Mouse (Mus musculus) embryonic facial prominence, embryonic 15.5 days (tissue): ENCODE results near the gene Gm20662. TPM values are rescaled to one million over a fixed set of nuclear protein-coding genes. Genes with fewer than 3 reads are reported as not detected.

Source experiments
- ATAC-seq: fragments of 200-750 bp; cut with Nextera tagmentation; 2 replicates; pipeline ENCODE4 v1.8.0; 2017; ENCODE audit warnings: low read depth, moderate TSS enrichment; ENCODE audit not compliant: insufficient number of reproducible peaks, low FRiP score, low TSS enrichment
- H3K27ac ChIP-seq: fragments of 300-500 bp; sonication (generic); replicated peaks from 2 replicates; pipeline ENCODE4 v1.5.1; 2015; ENCODE audit warnings: mild to moderate bottlenecking, inconsistent platforms
- H3K27me3 ChIP-seq: fragments of 300-500 bp; sonication (generic); 2 replicates; pipeline ENCODE4 v1.6.1; 2015; ENCODE audit warnings: inconsistent platforms
- H3K36me3 ChIP-seq: fragments of 300-500 bp; sonication (generic); 2 replicates; pipeline ENCODE4 v1.6.1; 2015; ENCODE audit warnings: mild to moderate bottlenecking, inconsistent platforms
- H3K4me1 ChIP-seq: fragments of 300-500 bp; sonication (generic); 2 replicates; pipeline ENCODE4 v1.6.1; 2015; ENCODE audit warnings: inconsistent platforms
- H3K4me2 ChIP-seq: fragments of 300-500 bp; sonication (generic); replicated peaks from 2 replicates; pipeline ENCODE4 v1.6.1; 2015; ENCODE audit warnings: mild to moderate bottlenecking, inconsistent platforms
- H3K4me3 ChIP-seq: fragments of 300-500 bp; sonication (generic); replicated peaks from 2 replicates; pipeline ENCODE4 v1.5.1; 2015; ENCODE audit warnings: mild to moderate bottlenecking, inconsistent platforms
- H3K9ac ChIP-seq: fragments of 300-500 bp; sonication (generic); 2 replicates; pipeline ENCODE4 v1.6.1; 2015; ENCODE audit warnings: inconsistent platforms
- H3K9me3 ChIP-seq: fragments of 300-500 bp; sonication (generic); replicated peaks from 2 replicates; pipeline ENCODE4 v1.6.1; 2016; ENCODE audit warnings: inconsistent platforms
- WGBS: fragments of 180-500 bp; shearing (Covaris S2); methylation state at CpG from one replicate; pipeline ENCODE4 v1.1.7; 2015; 5-methylcytosine and 5-hydroxymethylcytosine counted together
- polyA plus RNA-seq: library from polyadenylated mRNA; unstranded; fragments of >200 nt; fragmentation: Nextera tagmentation; extraction: Ambion mirVana; gene quantifications from 2 replicates; pipeline ENCODE4 v1.2.1, GENCODE M21; 2015

Gm20662 gene
- polyA plus RNA-seq, 1 experiment from 2014 or later = 0.52 TPM

GRCm38 (mm10) chr9:108055661-108056237, 59.6 kb downstream of the Gm20662 start:
- no peak overlapping the region for H3K27ac ChIP-seq
- peaks cover 82% of the 10 kb centered on the region for H3K36me3 ChIP-seq
- H3K4me3 ChIP-seq = no peak overlapping the region
- H3K9me3 ChIP-seq = no peaks in the 10 kb centered on the region
- no peak overlapping the region for H3K9ac ChIP-seq
- ATAC-seq = no peak
- H3K4me2 ChIP-seq = no peak overlapping the region
- H3K27me3 ChIP-seq = no peaks in the 10 kb centered on the region
- H3K4me1 ChIP-seq = peaks cover 14% of the 10 kb centered on the region
- WGBS = 79% methylated on average over 6 of the region's 6 CpGs

- Histone ChIP-seq H3K9me3 (no peaks in the 10 kb centered on the region), H3K4me1 (peaks cover 14% of the 10 kb centered on the region), H3K27ac (no peak overlapping the region), H3K4me3 (no peak overlapping the region), H3K4me2 (no peak overlapping the region), H3K27me3 (no peaks in the 10 kb centered on the region), H3K36me3 (peaks cover 74% of the 10 kb centered on the region), H3K9ac (no peak overlapping the region)
- 71% methylated on average over 28 of the region's 28 CpGs for WGBS
- no peak for ATAC-seq
Measured at GRCm38 (mm10) chr9:108056361-108057261, 60.5 kb downstream of the Gm20662 start.

DNA sequence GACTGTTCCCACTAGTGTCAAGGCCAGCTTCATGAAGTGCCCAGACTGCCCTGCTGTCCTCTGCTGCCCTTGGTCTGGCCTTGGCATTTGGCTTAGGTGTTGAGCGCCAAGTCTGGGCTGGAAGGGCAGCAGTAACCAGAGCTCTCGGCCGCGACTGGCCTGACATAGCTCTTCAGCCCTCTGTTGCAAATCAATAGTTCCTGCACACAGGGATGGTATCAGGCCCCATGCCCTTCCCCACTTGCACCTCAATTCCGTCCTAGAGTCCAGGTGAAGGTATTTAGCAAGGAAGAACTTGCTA, 61.1 kb downstream of the Gm20662 start:
- no peak overlapping the region for H3K4me2 ChIP-seq
- no peak overlapping the region for H3K9ac ChIP-seq
- no peaks in the 10 kb centered on the region for H3K9me3 ChIP-seq
- no peaks in the 10 kb centered on the region for H3K27me3 ChIP-seq
- ATAC-seq = no peak
- H3K27ac ChIP-seq = no peak overlapping the region
- 89% methylated on average over 5 of the region's 5 CpGs for WGBS
- H3K4me3 ChIP-seq = no peak overlapping the region
- H3K4me1 ChIP-seq = peaks cover 14% of the 10 kb centered on the region
- peaks cover 76% of the 10 kb centered on the region for H3K36me3 ChIP-seq

DNA sequence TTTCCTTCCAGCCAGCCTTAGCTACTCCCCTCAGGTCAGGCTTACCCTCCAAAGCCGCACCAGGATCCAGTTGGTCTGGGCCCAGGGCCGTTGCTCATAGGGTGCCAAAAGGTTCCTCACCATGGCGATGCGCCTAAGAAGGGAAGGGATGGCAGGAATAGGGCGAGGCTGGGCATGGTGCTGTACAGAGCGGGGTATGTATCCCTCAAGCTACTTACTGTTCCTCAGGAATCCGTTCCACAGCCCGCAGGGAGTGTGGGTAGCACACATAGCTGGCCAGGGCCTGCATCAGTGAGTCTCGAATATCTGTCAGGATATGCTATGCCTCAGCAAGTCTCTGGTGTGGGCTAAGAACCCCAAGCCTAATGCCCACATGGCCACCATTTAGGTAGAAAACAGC, 62.1 kb downstream of the Gm20662 start:
- no peak overlapping the region for H3K4me2 ChIP-seq
- H3K27ac ChIP-seq = no peak overlapping the region
- H3K27me3 ChIP-seq = no peaks in the 10 kb centered on the region
- H3K4me3 ChIP-seq = no peak overlapping the region
- WGBS = 89% methylated on average over 9 of the region's 9 CpGs
- peaks cover 87% of the 10 kb centered on the region for H3K36me3 ChIP-seq
- peaks cover 3% of the 10 kb centered on the region for H3K4me1 ChIP-seq
- ATAC-seq = no peak
- no peak overlapping the region for H3K9ac ChIP-seq
- H3K9me3 ChIP-seq = no peaks in the 10 kb centered on the region

DNA sequence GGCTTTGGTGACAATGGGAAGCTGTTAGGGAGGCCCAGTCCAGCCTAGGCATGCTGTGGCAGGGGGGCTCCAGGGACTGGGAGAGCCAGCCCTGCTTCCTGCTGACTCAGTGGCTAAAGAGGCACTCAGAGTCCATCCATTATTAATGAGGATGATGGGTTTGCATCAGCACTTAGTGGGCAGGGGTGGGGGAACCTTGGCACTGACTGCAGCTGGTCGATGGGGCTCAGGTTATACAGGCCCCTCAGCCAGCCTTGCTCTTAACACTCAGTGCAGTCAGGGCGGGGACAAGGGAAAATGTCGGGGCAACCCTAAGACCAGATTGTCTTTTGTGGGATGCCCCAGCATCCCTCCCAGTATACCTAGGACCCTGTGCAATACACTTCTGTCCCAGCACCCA, 66.0 kb downstream of the Gm20662 start:
- no peak overlapping the region for H3K9ac ChIP-seq
- no peaks in the 10 kb centered on the region for H3K4me1 ChIP-seq
- 96% methylated on average over 3 of the region's 3 CpGs for WGBS
- no peak overlapping the region for H3K27ac ChIP-seq
- no peaks in the 10 kb centered on the region for H3K9me3 ChIP-seq
- peaks cover 79% of the 10 kb centered on the region for H3K36me3 ChIP-seq
- H3K27me3 ChIP-seq = no peaks in the 10 kb centered on the region
- no peak for ATAC-seq
- no peak overlapping the region for H3K4me3 ChIP-seq
- no peak overlapping the region for H3K4me2 ChIP-seq

- H3K9ac ChIP-seq = no peak overlapping the region
- ATAC-seq = no peak
- no peak overlapping the region for H3K4me3 ChIP-seq
- H3K27me3 ChIP-seq = no peaks in the 10 kb centered on the region
- H3K9me3 ChIP-seq = no peaks in the 10 kb centered on the region
- no peaks in the 10 kb centered on the region for H3K4me1 ChIP-seq
- H3K36me3 ChIP-seq = peaks cover 74% of the 10 kb centered on the region
- H3K4me2 ChIP-seq = no peak overlapping the region
- no peak overlapping the region for H3K27ac ChIP-seq
- WGBS = 87% methylated on average over 12 of the region's 12 CpGs
Measured at GRCm38 (mm10) chr9:108063361-108063760, 67.2 kb downstream of the Gm20662 start.

DNA sequence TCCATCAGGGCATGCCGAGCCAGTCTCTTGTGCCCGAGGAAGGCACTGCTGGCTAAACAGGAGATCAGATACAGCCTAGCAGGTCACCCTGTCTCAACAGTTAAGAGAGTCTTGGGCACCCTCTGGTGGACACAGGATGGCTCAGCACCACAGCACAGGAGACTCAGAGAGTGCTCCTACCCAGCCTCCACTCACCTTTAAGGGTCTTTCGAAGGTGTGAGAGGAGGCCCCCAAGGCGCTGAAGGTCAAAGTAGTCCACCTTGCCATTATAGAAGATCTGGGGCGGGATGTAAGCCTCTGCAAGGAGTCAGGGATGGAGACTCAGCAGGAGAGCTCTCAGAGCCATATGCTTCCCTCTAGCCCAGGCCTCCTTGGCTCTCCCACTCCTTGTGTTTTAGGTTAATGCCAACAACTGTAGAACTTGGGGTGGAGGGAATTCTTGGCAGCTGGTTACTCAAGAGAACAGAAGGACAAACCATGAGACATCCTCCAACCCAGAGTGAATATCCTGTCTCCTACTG, 69.4 kb downstream of the Gm20662 start:
- H3K4me3 ChIP-seq = no peak overlapping the region
- no peak overlapping the region for H3K4me2 ChIP-seq
- no peaks in the 10 kb centered on the region for H3K9me3 ChIP-seq
- H3K27ac ChIP-seq = no peak overlapping the region
- no peaks in the 10 kb centered on the region for H3K27me3 ChIP-seq
- no peaks in the 10 kb centered on the region for H3K4me1 ChIP-seq
- WGBS = 39% methylated on average over 5 of the region's 5 CpGs
- peaks cover 74% of the 10 kb centered on the region for H3K36me3 ChIP-seq
- no peak for ATAC-seq
- H3K9ac ChIP-seq = no peak overlapping the region

GRCm38 (mm10) chr9:108067199-108067598, 71.0 kb downstream of the Gm20662 start:
- H3K27ac ChIP-seq = no peak overlapping the region
- WGBS = 80% methylated on average over 7 of the region's 7 CpGs
- peaks cover 75% of the 10 kb centered on the region for H3K36me3 ChIP-seq
- no peaks in the 10 kb centered on the region for H3K27me3 ChIP-seq
- no peak overlapping the region for H3K9ac ChIP-seq
- H3K4me1 ChIP-seq = no peaks in the 10 kb centered on the region
- no peak overlapping the region for H3K4me2 ChIP-seq
- no peak overlapping the region for H3K4me3 ChIP-seq
- no peaks in the 10 kb centered on the region for H3K9me3 ChIP-seq
- no peak for ATAC-seq

DNA sequence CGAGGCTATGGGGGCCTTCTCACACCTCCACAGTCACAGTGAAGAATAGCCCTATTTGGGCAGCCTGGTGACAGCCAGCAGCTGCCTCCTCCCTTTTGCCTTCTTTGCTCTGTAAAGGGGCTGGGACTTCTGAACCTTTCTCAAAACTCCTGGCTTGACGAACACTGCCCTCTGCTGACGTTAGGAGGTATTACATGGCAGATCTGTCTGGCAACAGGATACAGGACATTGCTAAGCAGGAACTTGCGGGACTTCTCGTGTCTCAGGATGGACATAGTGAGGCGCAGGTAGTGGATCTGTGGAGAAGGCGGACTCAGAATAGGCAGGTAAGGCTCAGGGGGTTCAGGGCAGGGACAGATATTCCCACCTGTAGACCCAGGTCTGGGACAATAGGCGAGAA, 71.8 kb downstream of the Gm20662 start:
- ATAC-seq = no peak
- no peak overlapping the region for H3K4me3 ChIP-seq
- no peak overlapping the region for H3K9ac ChIP-seq
- H3K4me2 ChIP-seq = no peak overlapping the region
- no peaks in the 10 kb centered on the region for H3K4me1 ChIP-seq
- H3K36me3 ChIP-seq = peaks cover 68% of the 10 kb centered on the region
- no peaks in the 10 kb centered on the region for H3K9me3 ChIP-seq
- 15% methylated on average over 8 of the region's 8 CpGs for WGBS
- no peaks in the 10 kb centered on the region for H3K27me3 ChIP-seq
- no peak overlapping the region for H3K27ac ChIP-seq

DNA sequence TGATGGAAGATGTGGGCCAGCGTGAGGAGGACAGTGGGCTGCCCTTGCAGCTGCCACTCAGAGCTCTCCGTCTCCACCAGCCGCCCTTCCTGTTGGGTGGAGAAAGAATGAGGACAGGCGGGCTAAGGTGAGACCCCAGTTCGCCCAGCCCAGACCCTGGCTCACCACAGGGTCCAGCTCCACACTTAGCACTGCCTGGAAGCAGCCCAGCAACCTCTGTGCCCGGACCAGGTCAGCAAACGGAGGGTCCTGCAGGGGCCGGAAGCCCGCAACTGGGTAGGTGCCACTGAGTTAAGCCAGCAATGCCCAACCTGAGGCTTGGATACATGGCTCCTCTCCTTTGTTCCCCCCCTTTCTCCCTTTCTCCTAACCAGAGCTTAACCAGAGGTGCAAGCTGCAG, 72.9 kb downstream of the Gm20662 start:
- H3K36me3 ChIP-seq = peaks cover 57% of the 10 kb centered on the region
- H3K4me1 ChIP-seq = no peaks in the 10 kb centered on the region
- no peak overlapping the region for H3K4me3 ChIP-seq
- WGBS = 85% methylated on average over 9 of the region's 9 CpGs
- ATAC-seq = no peak
- H3K4me2 ChIP-seq = no peak overlapping the region
- no peaks in the 10 kb centered on the region for H3K27me3 ChIP-seq
- no peaks in the 10 kb centered on the region for H3K9me3 ChIP-seq
- no peak overlapping the region for H3K9ac ChIP-seq
- H3K27ac ChIP-seq = no peak overlapping the region

- 85% methylated on average over 7 of the region's 7 CpGs for WGBS
- Histone ChIP-seq H3K4me1 (no peaks in the 10 kb centered on the region), H3K27ac (no peak overlapping the region), H3K27me3 (no peaks in the 10 kb centered on the region), H3K4me3 (no peak overlapping the region), H3K9ac (no peak overlapping the region), H3K9me3 (no peaks in the 10 kb centered on the region), H3K36me3 (peaks cover 52% of the 10 kb centered on the region), H3K4me2 (no peak overlapping the region)
- ATAC-seq = no peak
Measured at GRCm38 (mm10) chr9:108069529-108069928, 73.4 kb downstream of the Gm20662 start.
